Mouse (Mus musculus): ENCODE results near the gene Ppp1r3e.

DNA sequence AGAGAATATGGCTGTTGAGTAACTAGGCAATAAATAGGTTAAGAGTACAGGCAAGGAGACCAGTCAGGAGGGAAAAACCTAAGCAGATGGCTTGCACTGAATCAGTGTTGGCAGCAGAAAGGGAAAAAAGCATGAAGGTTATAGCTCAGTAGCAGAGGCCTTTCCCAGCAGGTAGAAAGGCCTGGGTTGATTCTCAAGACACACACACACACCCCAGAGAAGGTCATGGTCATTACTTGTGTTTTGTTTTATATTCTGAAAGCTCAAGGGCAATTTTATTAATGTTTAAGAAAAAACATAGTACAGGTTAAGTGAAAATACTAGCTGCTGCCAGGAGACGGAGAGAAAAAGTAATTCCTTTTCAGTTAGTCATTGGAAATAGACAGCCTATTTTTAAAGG, 53.6 kb downstream of the Ppp1r3e start:
- TF ChIP-seq CTCF (IDR thresholded peaks at IDR 0.05; ENCODE audit: insufficient read depth, low read length) (no peak), POLR2A (IDR thresholded peaks at IDR 0.05; ENCODE audit: borderline replicate concordance, extremely low read depth, low read depth, low read length) (no peak)

Measured in lung, adult 2 months (tissue).